Mouse (Mus musculus) forebrain, postnatal 0 days (tissue): ENCODE measurements around the gene Prkca. TPM values are rescaled to one million over a fixed set of nuclear protein-coding genes. Genes with fewer than 3 reads are reported as not detected.

Source experiments
- ATAC-seq: fragments of 200-750 bp; cut with Nextera tagmentation; 2 replicates; pipeline ENCODE4 v1.8.0; 2017; ENCODE audit warnings: mild to moderate bottlenecking, moderate library complexity
- DNase-seq: peaks from one replicate; pipeline ENCODE4 v3.0.0-alpha.2; 2015
- H3K27ac ChIP-seq: fragments of 300-500 bp; sonication (generic); 2 replicates; pipeline ENCODE4 v1.5.1; 2014; ENCODE audit warnings: low read depth, mild to moderate bottlenecking, antibody characterized with exemption, low read length, moderate library complexity, mixed read lengths
- H3K27me3 ChIP-seq: fragments of 300-500 bp; sonication (generic); 2 replicates; pipeline ENCODE4 v1.6.1; 2014; ENCODE audit warnings: mild to moderate bottlenecking, low read length, mixed read lengths; ENCODE audit not compliant: insufficient read depth
- H3K36me3 ChIP-seq: fragments of 300-500 bp; sonication (generic); 2 replicates; pipeline ENCODE4 v1.6.1; 2014; ENCODE audit warnings: mild to moderate bottlenecking, moderate library complexity; ENCODE audit not compliant: insufficient read depth
- H3K4me1 ChIP-seq: fragments of 300-500 bp; sonication (generic); 2 replicates; pipeline ENCODE4 v1.6.1; 2014; ENCODE audit warnings: antibody characterized with exemption; ENCODE audit not compliant: insufficient read depth
- H3K4me2 ChIP-seq: fragments of 300-500 bp; sonication (generic); 2 replicates; pipeline ENCODE4 v1.6.1; 2014; ENCODE audit warnings: low read depth, mild to moderate bottlenecking, moderate library complexity
- H3K4me3 ChIP-seq: fragments of 300-500 bp; sonication (generic); 2 replicates; pipeline ENCODE4 v1.5.1; 2014; ENCODE audit warnings: low read depth, low read length, mixed read lengths
- H3K9ac ChIP-seq: fragments of 300-500 bp; sonication (generic); 2 replicates; pipeline ENCODE4 v1.6.1; 2014; ENCODE audit warnings: mild to moderate bottlenecking
- H3K9me3 ChIP-seq: fragments of 300-500 bp; sonication (generic); 2 replicates; pipeline ENCODE4 v1.6.1; 2016; ENCODE audit warnings: low read length
- CTCF ChIP-seq: sonication (generic); IDR thresholded peaks from 2 replicates; pipeline ENCODE4 v1.5.1; 2016; ENCODE audit warnings: antibody characterized with exemption, control low read depth, low read depth
- whole genome bisulfite sequencing: fragments of 180-500 bp; shearing (Covaris S2); extraction: QIAGEN DNeasy Blood & Tissue Kit; methylation state at CpG from one replicate; pipeline ENCODE4 v1.1.7; 2014; 5-methylcytosine and 5-hydroxymethylcytosine counted together
- polyA plus RNA-seq: library from polyadenylated mRNA; unstranded; fragments of >200 nt; fragmentation: Nextera tagmentation; extraction: Ambion mirVana; gene quantifications from 2 replicates; pipeline ENCODE4 v1.2.1, GENCODE M21; 2015
- total RNA-seq: library from RNA; depleted of rRNA; stranded (reverse); fragments of >200 nt; gene quantifications from 2 replicates; pipeline ENCODE4 v1.2.3, GENCODE M21; 2014

Gene Prkca
- total and polyA plus RNA-seq, 2 experiments from 2014 or later = 5.0 to 30.0 TPM

GRCm38 (mm10) chr11:108030956-108031604, 312.6 kb downstream of the Prkca start:
- 54% methylated on average over 10 of the region's 10 CpGs for WGBS
- no peaks in the 10 kb centered on the region for H3K27me3 ChIP-seq
- no peaks in the 10 kb centered on the region for H3K36me3 ChIP-seq
- no peak overlapping the region for H3K27ac ChIP-seq
- ATAC-seq = peak; percentile 74
- no peak overlapping the region for H3K9ac ChIP-seq
- peak; percentile 91 for TF ChIP-seq CTCF
- H3K4me3 ChIP-seq = no peak overlapping the region
- no peaks in the 10 kb centered on the region for H3K4me1 ChIP-seq
- H3K9me3 ChIP-seq = no peaks in the 10 kb centered on the region
- H3K4me2 ChIP-seq = no peak overlapping the region
- DNase-seq = peak; percentile 67

GRCm38 (mm10) chr11:108029321-108029720, 314.4 kb downstream of the Prkca start:
- ATAC-seq = no peak
- H3K4me3 ChIP-seq = no peak overlapping the region
- WGBS = 87% methylated on average over 11 of the region's 11 CpGs

DNA sequence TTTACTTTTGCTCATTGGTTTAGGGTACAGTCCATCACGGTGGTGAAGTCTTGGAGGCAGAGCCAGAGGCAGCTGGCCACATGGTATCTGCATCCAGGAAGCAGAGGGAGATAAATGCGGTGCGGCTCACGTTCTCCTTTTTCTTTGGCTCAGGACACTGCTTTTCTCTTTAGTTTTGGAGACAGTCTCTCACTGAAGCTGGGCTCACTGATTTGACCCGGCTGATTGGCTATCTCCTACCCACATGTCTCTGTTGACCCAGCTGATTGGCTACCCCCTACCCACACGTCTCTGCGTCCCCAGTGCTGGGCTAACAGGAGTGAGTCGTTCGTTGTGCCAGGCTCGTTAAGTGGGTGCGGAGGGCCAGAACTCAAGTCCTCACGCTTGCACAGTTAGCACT, 315.3 kb downstream of the Prkca start:
- ATAC-seq (no peak), DNase-seq (no peak)
- Histone ChIP-seq H3K4me3 (no peak overlapping the region), H3K4me1 (no peaks in the 10 kb centered on the region), H3K9ac (no peak overlapping the region), H3K27ac (no peak overlapping the region), H3K36me3 (no peaks in the 10 kb centered on the region), H3K9me3 (no peaks in the 10 kb centered on the region), H3K4me2 (no peak overlapping the region), H3K27me3 (no peaks in the 10 kb centered on the region)
- no peak for TF ChIP-seq CTCF
- WGBS = 57% methylated on average over 12 of the region's 12 CpGs

More at GRCm38 (mm10) chr11:108029321-108029720, 314.4 kb downstream of the Prkca start:
- no peak overlapping the region for H3K4me2 ChIP-seq
- H3K4me1 ChIP-seq = no peaks in the 10 kb centered on the region
- H3K9ac ChIP-seq = no peak overlapping the region
- H3K9me3 ChIP-seq = no peaks in the 10 kb centered on the region
- no peaks in the 10 kb centered on the region for H3K27me3 ChIP-seq
- no peak for TF ChIP-seq CTCF
- H3K36me3 ChIP-seq = no peaks in the 10 kb centered on the region
- no peak for DNase-seq
- no peak overlapping the region for H3K27ac ChIP-seq

DNA sequence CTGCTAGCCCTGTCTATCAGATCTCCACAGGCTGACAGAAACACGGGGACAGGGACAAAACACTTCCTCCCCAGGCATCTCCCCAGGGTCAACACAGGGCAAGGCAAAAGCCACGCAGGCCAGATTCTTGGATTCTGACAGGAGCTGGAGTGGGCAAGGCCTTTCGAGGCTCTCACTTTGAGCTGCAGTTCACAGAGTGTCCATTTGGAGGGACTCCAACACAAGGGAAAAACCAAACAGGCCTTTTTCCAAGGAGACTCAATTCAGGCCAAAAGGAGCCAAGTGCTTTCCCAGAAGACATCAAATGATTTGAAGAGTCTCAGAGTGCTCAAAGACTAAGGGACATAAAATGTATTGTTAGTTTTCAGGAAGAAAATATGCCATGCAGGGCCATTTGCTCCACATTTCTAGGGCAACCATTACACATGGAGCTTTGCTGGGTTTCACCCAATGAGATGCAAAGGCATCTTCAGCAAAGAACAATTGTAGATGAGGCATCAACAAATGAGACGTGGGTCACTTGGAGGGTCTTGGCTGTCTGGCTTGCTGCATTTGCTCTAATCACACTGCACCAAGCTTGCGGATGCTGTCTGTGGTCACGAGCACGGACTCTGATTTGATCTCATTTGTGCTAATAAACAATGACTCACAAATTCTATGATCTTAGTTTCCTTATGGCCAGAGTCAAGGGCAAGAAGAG, 317.9 kb downstream of the Prkca start:
- H3K27ac ChIP-seq = no peak overlapping the region
- H3K9me3 ChIP-seq = no peaks in the 10 kb centered on the region
- WGBS = 49% methylated on average over 7 of the region's 7 CpGs
- ATAC-seq (peak; percentile 50; the same call in 1 of the 2 replicates), DNase-seq (peak; percentile 75)
- H3K27me3 ChIP-seq = no peaks in the 10 kb centered on the region
- TF ChIP-seq CTCF = peak; percentile 77
- H3K4me2 ChIP-seq = no peak overlapping the region
- H3K9ac ChIP-seq = no peak overlapping the region
- H3K36me3 ChIP-seq = no peaks in the 10 kb centered on the region
- no peaks in the 10 kb centered on the region; the same call in 1 of the 2 replicates for H3K4me1 ChIP-seq
- H3K4me3 ChIP-seq = no peak overlapping the region

DNA sequence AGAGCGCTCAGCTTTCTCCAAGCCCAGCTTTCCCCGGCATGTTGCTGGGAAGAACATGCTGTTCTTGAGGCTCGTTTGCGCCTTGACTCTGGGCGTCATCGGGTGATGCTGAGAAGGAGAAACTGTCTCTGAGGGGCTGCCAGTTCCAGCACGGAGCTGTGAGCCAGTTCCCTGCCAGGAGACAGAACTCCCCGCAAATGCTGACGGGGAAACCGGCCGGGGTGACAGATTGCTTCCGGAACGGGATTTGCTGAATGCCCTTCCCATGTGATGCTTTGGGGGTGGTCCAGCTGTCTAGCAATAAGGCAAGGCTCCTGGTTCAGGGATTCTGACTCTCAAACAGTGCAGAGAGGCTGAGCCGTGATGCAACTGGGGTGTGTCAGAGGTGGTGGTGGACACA, 320.5 kb downstream of the Prkca start:
- TF ChIP-seq CTCF = no peak
- Histone ChIP-seq H3K9ac (no peak overlapping the region), H3K4me2 (peak overlapping the region; percentile 20; the same call in 1 of the 2 replicates), H3K27me3 (no peaks in the 10 kb centered on the region), H3K4me3 (no peak overlapping the region), H3K27ac (no peak overlapping the region), H3K9me3 (no peaks in the 10 kb centered on the region), H3K36me3 (no peaks in the 10 kb centered on the region), H3K4me1 (no peaks in the 10 kb centered on the region; the same call in 1 of the 2 replicates)
- WGBS = 36% methylated on average over 14 of the region's 14 CpGs
- DNase-seq = peak; percentile 88
- peak; percentile 91 for ATAC-seq

DNA sequence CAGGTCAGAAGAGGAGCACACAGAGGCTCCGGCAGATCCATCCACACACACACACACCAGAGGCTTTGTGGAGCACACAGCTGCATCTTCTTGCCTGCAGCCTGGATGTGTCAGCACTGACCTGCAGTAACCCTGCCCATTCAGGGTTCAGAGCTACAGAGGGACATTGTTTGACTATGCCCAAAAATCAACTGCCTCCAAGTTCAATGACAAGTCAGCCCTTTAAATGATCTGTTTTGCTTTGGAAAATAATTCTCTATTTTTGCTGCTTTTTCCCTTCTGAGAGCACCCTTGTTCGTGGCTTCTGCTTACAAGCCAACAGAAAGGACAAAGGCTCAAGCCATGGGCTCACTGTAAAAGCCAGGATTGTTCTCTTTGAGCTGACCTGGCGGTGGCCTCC, 322.8 kb downstream of the Prkca start:
- no peak for TF ChIP-seq CTCF
- H3K4me3 ChIP-seq = no peak overlapping the region
- ATAC-seq (0 out of 2 replicates have a peak, but pooled peaks have one; percentile 17), DNase-seq (no peak)
- WGBS = 75% methylated on average over 3 of the region's 3 CpGs
- no peaks in the 10 kb centered on the region for H3K27me3 ChIP-seq
- no peaks in the 10 kb centered on the region; the same call in 1 of the 2 replicates for H3K36me3 ChIP-seq
- no peak overlapping the region for H3K9ac ChIP-seq
- H3K9me3 ChIP-seq = no peaks in the 10 kb centered on the region
- no peak overlapping the region for H3K27ac ChIP-seq
- no peaks in the 10 kb centered on the region; the same call in 1 of the 2 replicates for H3K4me1 ChIP-seq
- H3K4me2 ChIP-seq = no peak overlapping the region

DNA sequence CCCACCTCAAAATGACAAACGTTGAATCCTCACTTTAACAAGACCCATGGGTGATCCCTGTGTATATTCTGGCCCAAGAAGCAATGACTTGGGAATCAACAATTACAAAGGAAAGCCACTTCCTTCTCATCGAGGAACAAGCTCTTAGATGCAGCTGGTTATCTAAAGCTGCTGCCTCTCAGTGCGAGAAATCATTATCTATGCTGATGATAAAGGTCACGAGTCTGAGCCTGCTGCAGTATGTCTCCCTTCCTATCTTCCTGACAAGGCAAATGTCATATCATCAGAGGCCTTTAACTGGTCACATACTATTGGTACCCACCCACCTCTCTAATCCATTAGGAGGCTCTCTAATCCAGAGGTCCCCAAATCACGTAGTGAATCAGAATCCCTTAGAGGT, 328.4 kb downstream of the Prkca start:
- no peak for TF ChIP-seq CTCF
- DNase-seq (no peak), ATAC-seq (no peak)
- H3K9ac ChIP-seq = no peak overlapping the region
- 90% methylated on average over 5 of the region's 5 CpGs for WGBS
- H3K4me3 ChIP-seq = no peak overlapping the region
- H3K9me3 ChIP-seq = no peaks in the 10 kb centered on the region
- H3K27me3 ChIP-seq = no peaks in the 10 kb centered on the region
- no peaks in the 10 kb centered on the region; the same call in 1 of the 2 replicates for H3K36me3 ChIP-seq
- no peak overlapping the region for H3K4me2 ChIP-seq
- H3K4me1 ChIP-seq = no peaks in the 10 kb centered on the region
- no peak overlapping the region for H3K27ac ChIP-seq
